Mouse (Mus musculus): ENCODE measurements around the gene Sypl2. TPM values are rescaled to one million over a fixed set of nuclear protein-coding genes. Genes with fewer than 3 reads are reported as not detected.
"Not testable (repeated sequence)": the region's sequence is repeated elsewhere in the genome, so short reads cannot be mapped to it uniquely, and the experiment has no call there.

The Sypl2 gene
- 0.05 and 0.07 TPM in 2 replicates for polyA plus RNA-seq (2015; fragmentation: Nextera tagmentation; extraction: Ambion mirVana)

- no peak for DNase-seq
- Histone ChIP-seq H3K9me3 (replicated peaks) (no peaks in the 10 kb centered on the region), H3K4me1 (replicated peaks) (peaks cover 10% of the 10 kb centered on the region), H3K4me3 (replicated peaks) (peak within 1 kb of the TSS; percentile 45), H3K36me3 (no peaks in the 10 kb centered on the region), H3K27ac (no peak within 1 kb of the TSS), H3K4me2 (peak within 1 kb of the TSS; percentile 59), H3K27me3 (peaks cover 82% of the 10 kb centered on the region), H3K9ac (0 out of 2 replicates have a peak within 1 kb of the TSS, but pooled peaks have one; percentile 9)
- no peak for ATAC-seq (ENCODE audit: low read depth)
- WGBS (ENCODE audit: insufficient replicate concordance): 6% methylated on average over 44 of the region's 44 CpGs
Observed at GRCm38 (mm10) chr3:108226558-108227350, at the start of gene Sypl2. Gene Sypl2, minus strand, starts transcription at chr3:108226648.

GRCm38 (mm10) chr3:108259319-108259718 lies 32.9 kb upstream of the Sypl2 start:
- Histone ChIP-seq H3K27me3 (no peaks in the 10 kb centered on the region), H3K9me3 (replicated peaks) (no peaks in the 10 kb centered on the region), H3K36me3 (peaks cover 19% of the 10 kb centered on the region), H3K4me1 (replicated peaks) (peaks cover 33% of the 10 kb centered on the region), H3K27ac (no peak overlapping the region), H3K4me2 (peak overlapping the region; percentile 72), H3K4me3 (replicated peaks) (peak overlapping the region; percentile 91), H3K9ac (peak overlapping the region; percentile 13; the same call in 1 of the 2 replicates)
- DNase-seq (peak; percentile 29), ATAC-seq (ENCODE audit: low read depth) (no peak)
- 37% methylated on average over 3 of the region's 3 CpGs for whole genome bisulfite sequencing (ENCODE audit: insufficient replicate concordance)

- peaks cover 33% of the 10 kb centered on the region for H3K4me1 ChIP-seq (replicated peaks)
Observed at GRCm38 (mm10) chr3:108257831-108258500, 31.5 kb upstream of the Sypl2 start.

GRCm38 (mm10) chr3:108256719-108257637 lies 30.5 kb upstream of the Sypl2 start, which contains the start of gene Psma5:
Gene Psma5, plus strand, starts transcription at chr3:108256926.
- DNase-seq (peak; percentile 95), ATAC-seq (ENCODE audit: low read depth) (peak; percentile 97)
- WGBS (ENCODE audit: insufficient replicate concordance): under 1% methylated on average over 77 of the region's 79 CpGs
- Histone ChIP-seq H3K4me1 (replicated peaks) (peaks cover 33% of the 10 kb centered on the region), H3K27ac (peak within 1 kb of the TSS; percentile 89), H3K9me3 (replicated peaks) (no peaks in the 10 kb centered on the region), H3K9ac (peak within 1 kb of the TSS; percentile 93), H3K4me3 (replicated peaks) (peak within 1 kb of the TSS; percentile 91), H3K36me3 (peaks cover 6% of the 10 kb centered on the region), H3K4me2 (peak within 1 kb of the TSS; percentile 72), H3K27me3 (no peaks in the 10 kb centered on the region)

More at GRCm38 (mm10) chr3:108257831-108258500, 31.5 kb upstream of the Sypl2 start:
- H3K4me2 ChIP-seq: peak overlapping the region; percentile 72
- H3K36me3 ChIP-seq: peaks cover 13% of the 10 kb centered on the region
- H3K9me3 ChIP-seq (replicated peaks): no peaks in the 10 kb centered on the region
- 25% methylated on average over 3 of the region's 3 CpGs for WGBS (ENCODE audit: insufficient replicate concordance)
- DNase-seq: no peak
- H3K27me3 ChIP-seq: no peaks in the 10 kb centered on the region
- peak overlapping the region; percentile 93 for H3K9ac ChIP-seq
- peak overlapping the region; percentile 89 for H3K27ac ChIP-seq
- ATAC-seq (ENCODE audit: low read depth): no peak
- H3K4me3 ChIP-seq (replicated peaks): peak overlapping the region; percentile 91

GRCm38 (mm10) chr3:108246857-108247256 lies 20.4 kb upstream of the Sypl2 start:
- Histone ChIP-seq H3K9me3 (replicated peaks) (no peaks in the 10 kb centered on the region), H3K4me1 (replicated peaks) (no peaks in the 10 kb centered on the region), H3K27me3 (no peaks in the 10 kb centered on the region), H3K36me3 (no peaks in the 10 kb centered on the region), H3K4me3 (replicated peaks) (no peak overlapping the region), H3K4me2 (no peak overlapping the region), H3K27ac (no peak overlapping the region), H3K9ac (no peak overlapping the region)
- ATAC-seq (ENCODE audit: low read depth): no peak
- 50% methylated on average over 2 of the region's 2 CpGs for WGBS (ENCODE audit: insufficient replicate concordance)
- DNase-seq: no peak

GRCm38 (mm10) chr3:108241243-108241839 lies 14.9 kb upstream of the Sypl2 start:
- H3K9me3 ChIP-seq (replicated peaks): no peaks in the 10 kb centered on the region
- H3K4me2 ChIP-seq: no peak overlapping the region
- DNase-seq (no peak), ATAC-seq (ENCODE audit: low read depth) (no peak)
- H3K27me3 ChIP-seq: no peaks in the 10 kb centered on the region
- H3K36me3 ChIP-seq: no peaks in the 10 kb centered on the region
- H3K9ac ChIP-seq: no peak overlapping the region
- no peak overlapping the region for H3K27ac ChIP-seq
- no peaks in the 10 kb centered on the region for H3K4me1 ChIP-seq (replicated peaks)
- 68% methylated on average over 3 of the region's 3 CpGs for WGBS (ENCODE audit: insufficient replicate concordance)
- H3K4me3 ChIP-seq (replicated peaks): no peak overlapping the region

GRCm38 (mm10) chr3:108237474-108238102 lies 11.1 kb upstream of the Sypl2 start:
- DNase-seq; H3K4me3 ChIP-seq (replicated peaks); H3K4me2 ChIP-seq; H3K9me3 ChIP-seq (replicated peaks); H3K9ac ChIP-seq; H3K27ac ChIP-seq; H3K4me1 ChIP-seq (replicated peaks); H3K36me3 ChIP-seq; ATAC-seq (ENCODE audit: low read depth); H3K27me3 ChIP-seq: not testable (repeated sequence)
- WGBS (ENCODE audit: insufficient replicate concordance): 71% methylated on average over 4 of the region's 4 CpGs

- ATAC-seq (ENCODE audit: low read depth) (no peak), DNase-seq (no peak)
- Histone ChIP-seq H3K27ac (no peak overlapping the region), H3K9ac (no peak overlapping the region), H3K4me2 (no peak overlapping the region), H3K4me1 (replicated peaks) (peaks cover 1% of the 10 kb centered on the region), H3K36me3 (no peaks in the 10 kb centered on the region), H3K4me3 (replicated peaks) (no peak overlapping the region), H3K9me3 (replicated peaks) (no peaks in the 10 kb centered on the region), H3K27me3 (peaks cover 39% of the 10 kb centered on the region)
- 67% methylated on average over 4 of the region's 4 CpGs for WGBS (ENCODE audit: insufficient replicate concordance)
Observed at GRCm38 (mm10) chr3:108231646-108232045, 5.2 kb upstream of the Sypl2 start.

- H3K4me3 ChIP-seq (replicated peaks): no peak overlapping the region
- peaks cover 10% of the 10 kb centered on the region for H3K4me1 ChIP-seq (replicated peaks)
- DNase-seq: no peak
- ATAC-seq (ENCODE audit: low read depth): no peak
- no peak overlapping the region for H3K4me2 ChIP-seq
- no peaks in the 10 kb centered on the region for H3K9me3 ChIP-seq (replicated peaks)
- no peak overlapping the region for H3K9ac ChIP-seq
- WGBS (ENCODE audit: insufficient replicate concordance): 60% methylated on average over 2 of the region's 2 CpGs
- H3K36me3 ChIP-seq: no peaks in the 10 kb centered on the region
- peaks cover 74% of the 10 kb centered on the region for H3K27me3 ChIP-seq
- no peak overlapping the region for H3K27ac ChIP-seq
Observed at GRCm38 (mm10) chr3:108227521-108227920, 1.1 kb upstream of the Sypl2 start.

All from liver, embryonic 13.5 days (tissue).